Mouse (Mus musculus) spleen, postnatal 14 days (tissue): ENCODE measurements around the gene Ggta1.

Experiments
- DNase-seq, 2 experiments: peaks; one replicate each; pipeline ENCODE4 v3.0.0; 2021 to 2022; ENCODE audit warnings: low spot score in 2 of 2

Ggta1 gene

GRCm38 (mm10) chr2:35440480-35440879 is 22.6 kb downstream of the Ggta1 start:
- no peak for DNase-seq

GRCm38 (mm10) chr2:35437796-35438195 is 25.2 kb downstream of the Ggta1 start:
- no peak for DNase-seq

DNA sequence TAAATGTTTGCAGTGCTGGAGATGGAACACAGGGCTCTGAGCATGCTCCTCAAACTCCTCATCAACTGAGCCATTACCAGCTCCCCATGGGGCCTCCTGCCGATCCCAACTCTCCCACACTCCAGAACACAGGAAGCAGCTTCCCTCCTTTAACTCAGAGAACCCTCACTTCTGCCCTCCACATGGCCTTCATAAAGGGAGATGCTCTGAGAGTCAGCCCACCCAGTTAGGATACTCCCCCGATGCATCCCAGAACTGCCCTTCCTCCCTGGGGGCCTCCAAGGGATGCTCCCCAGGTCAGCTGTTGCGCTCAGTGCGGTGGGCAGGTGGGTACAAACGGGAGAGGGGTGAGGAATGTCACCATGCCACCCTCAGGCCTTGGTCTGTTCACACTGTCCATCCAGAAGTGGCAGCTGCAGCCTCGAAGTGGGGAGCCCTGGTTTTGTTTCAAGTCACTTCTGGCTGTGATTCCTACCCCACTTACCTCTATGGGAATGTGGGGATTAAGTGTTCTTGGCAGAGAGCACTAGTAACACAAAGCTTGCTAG is 28.4 kb downstream of the Ggta1 start:
- DNase-seq: no peak

DNA sequence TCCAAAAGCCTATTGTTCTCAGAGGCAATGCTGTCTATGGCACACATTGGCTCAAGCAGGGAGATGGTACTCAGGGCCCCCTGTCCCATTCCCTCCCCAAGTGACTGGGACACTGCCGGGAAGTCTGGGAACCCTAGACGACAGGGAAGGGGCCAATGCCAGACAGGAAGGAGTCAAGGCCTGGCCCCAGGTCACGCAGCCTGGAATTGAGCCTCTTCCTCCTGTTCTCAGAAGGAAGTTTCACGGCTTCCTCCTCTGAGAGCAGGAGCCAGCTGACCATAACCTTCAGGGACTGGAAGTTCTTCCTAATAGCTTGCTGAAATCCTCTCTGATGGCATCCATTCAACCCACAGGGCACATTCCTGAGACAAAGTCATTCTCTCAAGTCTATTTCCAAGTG is 29.6 kb downstream of the Ggta1 start:
- DNase-seq: no peak

DNA sequence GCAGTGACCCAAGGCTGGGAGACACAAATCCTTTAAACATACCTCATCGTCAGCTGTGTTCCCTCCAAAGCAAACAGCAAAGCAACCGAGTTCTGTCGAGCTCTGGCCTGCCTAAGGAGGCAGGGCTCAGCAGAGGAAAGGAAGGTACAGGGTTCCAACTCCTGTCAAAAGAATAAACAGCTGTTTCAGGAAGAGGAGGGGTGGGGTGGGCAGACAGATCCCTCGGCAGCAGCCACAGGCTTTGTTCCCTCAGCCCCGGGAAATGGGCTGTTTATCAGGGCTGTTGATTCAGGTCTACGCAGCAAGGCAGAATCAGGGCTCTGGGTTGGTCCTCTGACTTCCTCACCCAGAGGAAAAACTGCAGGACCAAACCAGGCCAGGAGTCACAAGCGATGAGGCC is 30.6 kb downstream of the Ggta1 start:
- no peak for DNase-seq

GRCm38 (mm10) chr2:35432011-35432410 is 31.0 kb downstream of the Ggta1 start:
- DNase-seq: no peak

DNA sequence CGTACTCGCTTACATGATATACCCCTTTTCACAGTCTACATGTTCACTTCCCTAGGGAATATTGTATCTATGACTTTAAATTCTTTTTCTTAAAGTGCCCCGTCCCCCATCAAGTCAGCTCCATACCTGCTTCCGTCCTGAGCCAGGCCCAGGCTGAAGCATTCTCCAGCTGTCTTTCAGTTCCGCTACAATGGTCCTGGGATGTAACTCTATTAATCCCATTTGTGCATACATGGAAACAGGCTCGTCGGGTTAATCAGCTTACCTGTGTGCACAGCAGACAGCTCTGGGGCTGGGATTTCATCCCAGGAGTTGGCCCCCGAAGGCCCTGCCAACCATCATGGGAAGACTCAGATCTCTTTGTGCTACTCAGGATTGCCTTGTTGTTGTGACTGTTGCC is 32.2 kb downstream of the Ggta1 start:
- no peak for DNase-seq

- no peak for DNase-seq
Measured at GRCm38 (mm10) chr2:35428615-35429300, 34.3 kb downstream of the Ggta1 start.

DNA sequence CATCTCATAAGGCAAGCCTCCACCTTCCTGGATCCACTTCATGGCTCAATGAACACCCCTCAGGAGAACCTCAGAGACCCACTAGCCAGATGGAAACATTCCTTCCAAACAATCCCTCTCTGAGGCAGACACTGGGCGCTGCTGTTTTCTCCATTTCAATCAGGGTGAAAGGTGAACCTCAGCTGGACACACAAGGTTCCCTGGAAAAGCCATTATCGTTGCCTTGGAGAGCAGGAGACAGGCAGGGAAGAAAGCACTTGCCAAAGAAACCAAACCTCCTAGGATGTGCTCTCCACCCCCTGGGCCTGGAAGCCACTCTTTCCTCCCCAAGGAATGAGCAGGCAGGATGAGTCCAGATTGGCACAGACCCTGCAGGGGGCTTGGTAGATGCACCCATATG is 35.5 kb downstream of the Ggta1 start:
- DNase-seq: no peak

GRCm38 (mm10) chr2:35423711-35424339 is 39.2 kb downstream of the Ggta1 start:
- DNase-seq: no peak

GRCm38 (mm10) chr2:35422384-35422783 is 40.6 kb downstream of the Ggta1 start:
- no peak for DNase-seq

DNA sequence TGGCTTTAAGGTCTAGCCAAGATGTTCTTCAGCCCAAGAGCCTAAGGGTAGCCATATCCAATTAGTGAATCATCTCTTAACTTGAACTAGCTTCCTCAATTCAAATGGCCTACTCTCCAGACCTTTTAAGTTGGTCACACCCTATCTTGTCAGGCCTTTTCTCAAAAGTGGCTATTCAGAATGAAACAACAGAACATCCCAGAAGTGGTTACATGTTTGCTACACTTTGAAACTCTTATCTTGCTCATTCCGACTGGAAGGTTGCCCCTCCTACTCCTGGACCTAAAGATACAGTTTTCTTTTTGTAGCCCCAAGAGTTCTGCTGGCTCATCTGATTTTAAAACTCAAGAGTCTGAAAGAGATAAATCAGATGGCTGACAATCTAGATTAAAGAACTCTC is 42.4 kb downstream of the Ggta1 start:
- no peak for DNase-seq

GRCm38 (mm10) chr2:35419671-35420070 is 43.4 kb downstream of the Ggta1 start:
- no peak for DNase-seq

GRCm38 (mm10) chr2:35419243-35419642 is 43.8 kb downstream of the Ggta1 start:
- no peak for DNase-seq

GRCm38 (mm10) chr2:35417231-35417630 is 45.8 kb downstream of the Ggta1 start:
- DNase-seq: no peak

DNA sequence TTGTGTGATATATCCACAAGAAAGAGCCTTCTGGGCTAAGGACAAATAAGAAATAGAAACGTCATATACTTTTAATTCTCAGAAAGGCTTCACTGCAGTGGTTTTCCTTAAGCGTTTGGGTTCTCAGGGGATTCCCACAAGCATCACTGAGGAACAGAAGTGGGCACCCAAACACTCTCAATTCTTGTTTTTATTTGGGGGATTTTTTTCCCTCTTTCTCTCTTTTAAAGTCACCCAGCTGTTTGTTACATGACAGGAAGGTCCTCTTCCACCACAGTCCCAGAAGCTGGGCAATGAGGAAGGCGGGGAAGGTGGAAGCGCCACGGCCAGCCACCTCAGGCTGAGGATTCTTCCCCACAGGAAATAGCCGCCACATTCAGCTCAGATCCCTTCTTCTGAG is 46.6 kb downstream of the Ggta1 start:
- no peak for DNase-seq

DNA sequence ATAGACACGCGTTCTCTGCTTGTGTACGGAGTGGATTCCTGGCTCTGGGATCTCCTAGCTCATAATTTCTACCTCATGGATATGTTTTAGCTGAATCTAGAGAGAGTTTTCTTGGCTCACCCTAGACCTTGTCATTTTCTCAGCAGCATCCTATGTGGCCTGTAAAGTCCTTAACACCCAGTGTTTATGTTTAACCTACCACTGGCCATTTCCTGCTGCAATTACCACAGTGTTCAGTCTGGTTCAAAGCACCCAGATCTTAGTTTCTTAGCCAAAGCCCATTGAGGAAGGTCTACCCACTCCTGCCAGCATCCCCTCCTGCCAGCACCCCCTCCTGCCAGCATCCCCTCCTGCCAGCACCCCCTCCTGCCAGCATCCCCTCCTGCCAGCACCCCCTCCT is 50.2 kb downstream of the Ggta1 start:
- no peak for DNase-seq

- no peak for DNase-seq
Measured at GRCm38 (mm10) chr2:35412246-35412645, 50.8 kb downstream of the Ggta1 start.

- no peak for DNase-seq
Measured at GRCm38 (mm10) chr2:35411640-35412190, 51.3 kb downstream of the Ggta1 start.

GRCm38 (mm10) chr2:35409466-35409865 is 53.6 kb downstream of the Ggta1 start:
- DNase-seq: no peak

DNA sequence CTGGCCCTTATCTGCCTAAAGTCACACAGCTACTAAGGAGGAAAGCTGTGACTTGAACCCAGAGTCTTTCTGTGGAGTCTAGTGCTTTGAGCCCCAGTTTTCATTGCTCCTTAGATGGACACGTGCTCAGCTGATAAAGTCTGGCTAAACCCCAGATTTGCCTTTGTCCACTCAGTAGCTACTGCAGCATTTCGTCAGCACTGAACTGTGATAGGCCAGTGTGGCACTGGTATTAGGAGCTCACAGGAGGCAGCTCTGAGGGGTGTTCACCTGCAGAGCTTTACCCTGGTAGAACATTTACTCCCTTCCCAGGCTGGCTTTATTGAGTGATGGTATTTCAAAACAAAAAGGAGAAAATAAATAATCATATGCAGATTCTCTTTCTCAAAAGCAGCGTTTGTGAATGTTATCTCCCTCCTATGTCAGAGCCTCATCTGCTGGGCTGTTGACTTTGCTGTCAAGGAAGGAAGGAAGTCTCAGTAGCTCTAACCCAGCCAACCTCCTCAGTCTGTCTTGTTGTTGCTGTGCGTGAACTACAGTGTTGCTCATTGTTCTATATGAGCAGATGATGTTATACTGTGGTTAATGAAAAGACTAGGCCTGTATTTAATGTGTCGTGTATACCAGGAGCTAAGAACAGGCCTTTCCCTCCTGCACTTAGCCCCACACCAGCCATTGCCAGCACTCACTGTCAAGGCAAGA is 54.5 kb downstream of the Ggta1 start:
- no peak for DNase-seq

- no peak for DNase-seq
Measured at GRCm38 (mm10) chr2:35407878-35408277, 55.2 kb downstream of the Ggta1 start.

GRCm38 (mm10) chr2:35407266-35407665 is 55.8 kb downstream of the Ggta1 start:
- DNase-seq: no peak
